Mouse (Mus musculus): Measurements from ENCODE around the gene Zbtb40. TPM values are rescaled to one million over a fixed set of nuclear protein-coding genes. Genes with fewer than 3 reads are reported as not detected.

Gene Zbtb40
- polyA plus RNA-seq, 1 experiment, result 6.3 TPM

GRCm38 (mm10) chr4:137015934-137016333, 32.7 kb downstream of the Zbtb40 start:
- peaks cover 27% of the 10 kb centered on the region for H3K4me1 ChIP-seq (ENCODE audit: control insufficient read depth, insufficient read depth, low read length)
- TF ChIP-seq POLR2A (IDR thresholded peaks at IDR 0.05; ENCODE audit: borderline replicate concordance, low read depth, low read length) (no peak), CTCF (IDR thresholded peaks at IDR 0.05; ENCODE audit: low read depth, low read length) (no peak)

GRCm38 (mm10) chr4:137015476-137015856, 33.1 kb downstream of the Zbtb40 start:
- TF ChIP-seq CTCF (IDR thresholded peaks at IDR 0.05; ENCODE audit: low read depth, low read length), result no peak
- Histone ChIP-seq H3K27ac (ENCODE audit: insufficient read depth, low read depth, low read length) (no peak overlapping the region), H3K4me1 (ENCODE audit: control insufficient read depth, insufficient read depth, low read length) (peaks cover 24% of the 10 kb centered on the region), H3K4me3 (ENCODE audit: insufficient read depth, low read length) (no peak overlapping the region)

More at GRCm38 (mm10) chr4:137015934-137016333, 32.7 kb downstream of the Zbtb40 start:
- Histone ChIP-seq H3K27ac (ENCODE audit: insufficient read depth, low read depth, low read length) (no peak overlapping the region), H3K4me3 (ENCODE audit: insufficient read depth, low read length) (no peak overlapping the region)

GRCm38 (mm10) chr4:137014654-137015475, 33.7 kb downstream of the Zbtb40 start:
- no peak overlapping the region for H3K4me3 ChIP-seq (ENCODE audit: insufficient read depth, low read length)
- H3K4me1 ChIP-seq (ENCODE audit: control insufficient read depth, insufficient read depth, low read length), result peaks cover 19% of the 10 kb centered on the region
- H3K27ac ChIP-seq (ENCODE audit: insufficient read depth, low read depth, low read length), result no peak overlapping the region
- TF ChIP-seq CTCF (IDR thresholded peaks at IDR 0.05; ENCODE audit: low read depth, low read length) (no peak), POLR2A (IDR thresholded peaks at IDR 0.05; ENCODE audit: borderline replicate concordance, low read depth, low read length) (no peak)

- no peak for TF ChIP-seq POLR2A (IDR thresholded peaks at IDR 0.05; ENCODE audit: borderline replicate concordance, low read depth, low read length)
- no peak for TF ChIP-seq CTCF (IDR thresholded peaks at IDR 0.05; ENCODE audit: low read depth, low read length)
- peaks cover 14% of the 10 kb centered on the region for H3K4me1 ChIP-seq (ENCODE audit: control insufficient read depth, insufficient read depth, low read length)
- H3K27ac ChIP-seq (ENCODE audit: insufficient read depth, low read depth, low read length), result no peak overlapping the region
- no peak overlapping the region for H3K4me3 ChIP-seq (ENCODE audit: insufficient read depth, low read length)
Measured at GRCm38 (mm10) chr4:137014124-137014523, 34.5 kb downstream of the Zbtb40 start.

- no peak overlapping the region for H3K4me3 ChIP-seq (ENCODE audit: insufficient read depth, low read length)
- peaks cover 4% of the 10 kb centered on the region for H3K4me1 ChIP-seq (ENCODE audit: control insufficient read depth, insufficient read depth, low read length)
- H3K27ac ChIP-seq (ENCODE audit: insufficient read depth, low read depth, low read length), result no peak overlapping the region
- TF ChIP-seq POLR2A (IDR thresholded peaks at IDR 0.05; ENCODE audit: borderline replicate concordance, low read depth, low read length) (no peak), CTCF (IDR thresholded peaks at IDR 0.05; ENCODE audit: low read depth, low read length) (no peak)
Measured at GRCm38 (mm10) chr4:137006966-137007365, 41.6 kb downstream of the Zbtb40 start.

GRCm38 (mm10) chr4:137001825-137002224, 46.8 kb downstream of the Zbtb40 start:
- H3K27ac ChIP-seq (ENCODE audit: insufficient read depth, low read depth, low read length), result no peak overlapping the region
- no peaks in the 10 kb centered on the region for H3K4me1 ChIP-seq (ENCODE audit: control insufficient read depth, insufficient read depth, low read length)
- no peak overlapping the region for H3K4me3 ChIP-seq (ENCODE audit: insufficient read depth, low read length)
- TF ChIP-seq POLR2A (IDR thresholded peaks at IDR 0.05; ENCODE audit: borderline replicate concordance, low read depth, low read length) (no peak), CTCF (IDR thresholded peaks at IDR 0.05; ENCODE audit: low read depth, low read length) (no peak)

- TF ChIP-seq POLR2A (IDR thresholded peaks at IDR 0.05; ENCODE audit: borderline replicate concordance, low read depth, low read length) (no peak), CTCF (IDR thresholded peaks at IDR 0.05; ENCODE audit: low read depth, low read length) (no peak)
- Histone ChIP-seq H3K4me1 (ENCODE audit: control insufficient read depth, insufficient read depth, low read length) (no peaks in the 10 kb centered on the region), H3K27ac (ENCODE audit: insufficient read depth, low read depth, low read length) (no peak overlapping the region), H3K4me3 (ENCODE audit: insufficient read depth, low read length) (no peak overlapping the region)
Measured at GRCm38 (mm10) chr4:137001020-137001419, 47.6 kb downstream of the Zbtb40 start.

- no peaks in the 10 kb centered on the region for H3K4me1 ChIP-seq (ENCODE audit: control insufficient read depth, insufficient read depth, low read length)
- H3K4me3 ChIP-seq (ENCODE audit: insufficient read depth, low read length), result no peak overlapping the region
- no peak overlapping the region for H3K27ac ChIP-seq (ENCODE audit: insufficient read depth, low read depth, low read length)
- TF ChIP-seq POLR2A (IDR thresholded peaks at IDR 0.05; ENCODE audit: borderline replicate concordance, low read depth, low read length) (no peak), CTCF (IDR thresholded peaks at IDR 0.05; ENCODE audit: low read depth, low read length) (no peak)
Measured at GRCm38 (mm10) chr4:136998371-136998770, 50.2 kb downstream of the Zbtb40 start.

- H3K27ac ChIP-seq (ENCODE audit: insufficient read depth, low read depth, low read length), result no peak overlapping the region
- H3K4me1 ChIP-seq (ENCODE audit: control insufficient read depth, insufficient read depth, low read length), result no peaks in the 10 kb centered on the region
- TF ChIP-seq POLR2A (IDR thresholded peaks at IDR 0.05; ENCODE audit: borderline replicate concordance, low read depth, low read length) (no peak), CTCF (IDR thresholded peaks at IDR 0.05; ENCODE audit: low read depth, low read length) (no peak)
- H3K4me3 ChIP-seq (ENCODE audit: insufficient read depth, low read length), result no peak overlapping the region
Measured at GRCm38 (mm10) chr4:136997723-136998345, 50.8 kb downstream of the Zbtb40 start.

- no peaks in the 10 kb centered on the region for H3K4me1 ChIP-seq (ENCODE audit: control insufficient read depth, insufficient read depth, low read length)
- no peak overlapping the region for H3K27ac ChIP-seq (ENCODE audit: insufficient read depth, low read depth, low read length)
- H3K4me3 ChIP-seq (ENCODE audit: insufficient read depth, low read length), result no peak overlapping the region
- TF ChIP-seq CTCF (IDR thresholded peaks at IDR 0.05; ENCODE audit: low read depth, low read length) (no peak), POLR2A (IDR thresholded peaks at IDR 0.05; ENCODE audit: borderline replicate concordance, low read depth, low read length) (no peak)
Measured at GRCm38 (mm10) chr4:136996933-136997332, 51.7 kb downstream of the Zbtb40 start.

Data from bone marrow macrophage, adult 2 months (primary cell).